Mouse (Mus musculus) spleen, adult 2 months (tissue): Measurements from ENCODE around the gene Rapgef3.

Experiments used
- CTCF ChIP-seq: fragments of 200-500 bp; IDR thresholded peaks from 2 replicates; pipeline ENCODE4 v1.5.1; 2011; ENCODE audit warnings: mild to moderate bottlenecking, inconsistent platforms; ENCODE audit not compliant: insufficient read depth, insufficient read length, insufficient replicate concordance; ENCODE audit errors: extremely low read depth
- POLR2A ChIP-seq: fragments of 200-500 bp; IDR thresholded peaks from 2 replicates; pipeline ENCODE4 v1.6.1; 2011; ENCODE audit warnings: low read depth, low read length, inconsistent platforms

DNA sequence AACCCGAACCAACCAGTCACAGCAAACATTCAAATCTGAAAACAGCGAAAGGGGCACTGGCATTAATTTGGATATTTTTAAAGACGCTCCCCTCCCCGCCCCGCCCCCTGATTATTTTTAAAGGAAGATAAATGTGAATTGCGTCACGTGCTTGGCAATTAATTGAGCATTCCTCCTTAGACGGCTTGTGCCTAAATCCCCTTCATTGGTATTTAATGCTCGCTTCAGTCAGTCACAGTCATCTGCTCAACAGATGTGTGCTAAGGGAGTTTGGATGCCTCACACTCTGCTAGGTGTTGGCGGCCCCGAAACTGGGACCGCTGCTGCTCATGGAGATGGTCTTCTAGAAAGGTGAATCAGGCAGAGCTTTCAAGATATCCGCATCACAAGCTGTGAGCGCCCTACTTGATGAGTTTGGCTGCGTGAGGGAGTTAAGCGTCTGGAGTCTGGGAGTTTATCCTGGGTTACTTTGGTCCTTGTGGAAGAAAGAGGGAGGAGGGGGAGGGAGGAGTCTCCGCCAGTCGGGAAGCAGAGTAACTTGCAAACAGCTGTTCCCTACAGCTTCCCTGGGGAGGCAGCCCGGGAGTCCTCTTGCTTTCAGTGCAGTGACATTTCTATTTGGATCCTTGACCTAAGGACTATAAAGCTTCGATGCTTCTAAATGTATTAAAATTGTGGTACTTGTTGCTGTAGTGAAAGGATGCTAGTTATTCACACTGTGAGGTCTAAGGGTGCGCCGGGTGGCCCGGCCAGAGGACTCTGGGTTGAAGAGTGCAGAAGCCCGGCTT lies 14.4 kb upstream of the Rapgef3 start:
- TF ChIP-seq CTCF, result no peak
- no peak for TF ChIP-seq POLR2A
